Mouse (Mus musculus) CH12.LX (cell line): ENCODE measurements at regions not wholly inside any gene's neighbourhood (a gene's known extent, or its start where the extent isn't known, plus 50 kb on each side); places are given as distances from the start of the nearest gene placed in this dataset.

ENCODE experiments used
- DNase-seq: peaks from one replicate; pipeline ENCODE4 v3.0.0-alpha.2; 2013; ENCODE audit errors: extremely low read depth
- H3K27ac ChIP-seq: 2 replicates; pipeline ENCODE4 v1.5.1; 2012; ENCODE audit warnings: low read depth, mild to moderate bottlenecking, control low read depth, moderate library complexity; ENCODE audit not compliant: insufficient read depth
- H3K27me3 ChIP-seq: replicated peaks from 2 replicates; pipeline ENCODE3; 2012; ENCODE audit warnings: inconsistent platforms
- H3K36me3 ChIP-seq, 2 experiments: replicated peaks in 1 of 2; 2 replicates each; pipeline versions ENCODE3 to v1.6.1; 2012; ENCODE audit warnings: inconsistent platforms in 1 of 2, low read length in 1 of 2, mild to moderate bottlenecking in 1 of 2, mixed read lengths in 1 of 2, moderate library complexity in 1 of 2; ENCODE audit not compliant: control insufficient read depth in 1 of 2, insufficient read depth in 1 of 2
- H3K4me1 ChIP-seq, 2 experiments: 2 replicates each; pipeline ENCODE4 v1.6.1; 2012; ENCODE audit warnings: inconsistent platforms in 1 of 2, moderate library complexity in 1 of 2; ENCODE audit not compliant: insufficient read depth in 2 of 2, control insufficient read depth in 1 of 2
- H3K4me2 ChIP-seq: 2 replicates; pipeline ENCODE4 v1.6.1; 2012; ENCODE audit warnings: low read depth, mild to moderate bottlenecking, control low read depth; ENCODE audit not compliant: poor library complexity, insufficient read depth, severe bottlenecking
- H3K4me3 ChIP-seq, 3 experiments: fragments of 150-350 bp in 1 of 3; sonication (generic) in 1 of 3; replicated peaks in 1 of 3; 2 replicates each; pipeline versions ENCODE3 to v1.5.1; 2011 to 2012; ENCODE audit warnings: low read depth in 2 of 3, low read length in 2 of 3, mild to moderate bottlenecking in 2 of 3, moderate library complexity in 2 of 3, control low read depth in 1 of 3, improper control_type of control experiment in 1 of 3, inconsistent platforms in 1 of 3, mixed read lengths in 1 of 3; ENCODE audit not compliant: poor library complexity in 1 of 3
- H3K79me2 ChIP-seq: replicated peaks from 2 replicates; pipeline ENCODE4 v1.6.1; 2012; ENCODE audit warnings: mild to moderate bottlenecking, moderate library complexity; ENCODE audit not compliant: control insufficient read depth, poor library complexity, insufficient read depth, severe bottlenecking; ENCODE audit errors: extremely low read depth
- H3K9ac ChIP-seq: 2 replicates; pipeline ENCODE4 v1.6.1; 2012; ENCODE audit warnings: low read depth, mild to moderate bottlenecking, control low read depth, moderate library complexity; ENCODE audit not compliant: insufficient read depth
- H3K9me3 ChIP-seq: replicated peaks from 2 replicates; pipeline ENCODE3; 2012; ENCODE audit warnings: low read length, inconsistent platforms, mixed read lengths
- BHLHE40 ChIP-seq: IDR thresholded peaks from 2 replicates; pipeline ENCODE4 v1.6.1; 2011; ENCODE audit warnings: mild to moderate bottlenecking, low read depth, low read length, improper control_type of control experiment
- CTCF ChIP-seq, 2 experiments: IDR thresholded peaks in 1 of 2; conservative IDR thresholded peaks in 1 of 2; 2 replicates each; pipeline ENCODE4 v1.5.1; 2011 to 2012; ENCODE audit warnings: low read depth in 2 of 2, low read length in 2 of 2, improper control_type of control experiment in 1 of 2, inconsistent platforms in 1 of 2, mild to moderate bottlenecking in 1 of 2, moderate library complexity in 1 of 2
- E2F4 ChIP-seq: IDR thresholded peaks from 2 replicates; pipeline ENCODE4 v1.6.1; 2011; ENCODE audit warnings: low read depth, low read length, improper control_type of control experiment; ENCODE audit not compliant: insufficient replicate concordance
- ELF1 ChIP-seq: IDR thresholded peaks from 2 replicates; pipeline ENCODE4 v1.6.1; 2014; ENCODE audit warnings: low read depth, mild to moderate bottlenecking, inconsistent platforms, low read length, improper control_type of control experiment
- HCFC1 ChIP-seq: IDR thresholded peaks from 2 replicates; pipeline ENCODE4 v1.6.1; 2012; ENCODE audit warnings: low read depth, mild to moderate bottlenecking, inconsistent platforms, low read length, improper control_type of control experiment
- IRF4 ChIP-seq: IDR thresholded peaks from 2 replicates; pipeline ENCODE4 v1.6.1; 2014; ENCODE audit warnings: low read depth, mild to moderate bottlenecking, inconsistent platforms, low read length, improper control_type of control experiment
- JUND ChIP-seq: conservative IDR thresholded peaks from 2 replicates; pipeline ENCODE4 v1.6.1; 2011; ENCODE audit warnings: low read depth, low read length, improper control_type of control experiment
- KAT2A ChIP-seq: IDR thresholded peaks from 2 replicates; pipeline ENCODE4 v1.6.1; 2012; ENCODE audit warnings: low read length, improper control_type of control experiment, inconsistent platforms; ENCODE audit not compliant: insufficient replicate concordance
- MAX ChIP-seq: IDR thresholded peaks from 2 replicates; pipeline ENCODE4 v1.6.1; 2011; ENCODE audit warnings: low read length, improper control_type of control experiment
- MEF2A ChIP-seq: IDR thresholded peaks from 2 replicates; pipeline ENCODE4 v1.6.1; 2014; ENCODE audit warnings: low read depth, mild to moderate bottlenecking, inconsistent platforms, low read length, improper control_type of control experiment, borderline replicate concordance
- MXI1 ChIP-seq: IDR thresholded peaks from 2 replicates; pipeline ENCODE4 v1.6.1; 2011; ENCODE audit warnings: mild to moderate bottlenecking, low read depth, low read length, improper control_type of control experiment
- NELFE ChIP-seq: IDR thresholded peaks from 2 replicates; pipeline ENCODE4 v1.6.1; 2011; ENCODE audit warnings: low read depth, low read length, improper control_type of control experiment
- NRF1 ChIP-seq: IDR thresholded peaks from 2 replicates; pipeline ENCODE4 v1.6.1; 2014; ENCODE audit warnings: low read depth, mild to moderate bottlenecking, inconsistent platforms, low read length, improper control_type of control experiment, moderate library complexity
- PAX5 ChIP-seq: IDR thresholded peaks from 2 replicates; pipeline ENCODE4 v1.6.1; 2012; ENCODE audit warnings: low read length, inconsistent platforms, mixed read lengths
- RAD21 ChIP-seq: IDR thresholded peaks from 2 replicates; pipeline ENCODE4 v1.6.1; 2011; ENCODE audit warnings: low read depth, mild to moderate bottlenecking, low read length, improper control_type of control experiment, moderate library complexity
- RCOR1 ChIP-seq: conservative IDR thresholded peaks from 2 replicates; pipeline ENCODE4 v1.6.1; 2012; ENCODE audit warnings: low read depth, mild to moderate bottlenecking, inconsistent platforms, low read length, improper control_type of control experiment
- SMC3 ChIP-seq: IDR thresholded peaks from 2 replicates; pipeline ENCODE4 v1.6.1; 2011; ENCODE audit warnings: low read depth, low read length, improper control_type of control experiment
- TBP ChIP-seq: conservative IDR thresholded peaks from 2 replicates; pipeline ENCODE4 v1.6.1; 2011; ENCODE audit warnings: low read depth, low read length, improper control_type of control experiment
- TCF12 ChIP-seq: IDR thresholded peaks from 2 replicates; pipeline ENCODE4 v1.6.1; 2014; ENCODE audit warnings: low read depth, mild to moderate bottlenecking, inconsistent platforms, low read length, improper control_type of control experiment
- USF1 ChIP-seq: IDR thresholded peaks from 2 replicates; pipeline ENCODE4 v1.6.1; 2014; ENCODE audit warnings: low read depth, mild to moderate bottlenecking, inconsistent platforms, low read length, improper control_type of control experiment
- ZMIZ1 ChIP-seq: IDR thresholded peaks from 2 replicates; pipeline ENCODE4 v1.6.1; 2012; ENCODE audit warnings: low read depth, mild to moderate bottlenecking, inconsistent platforms, low read length, improper control_type of control experiment
- dilution Hi-C: fragments of 300-500 bp; cut with MboI; formaldehyde crosslinking; loops from 2 replicates; pipeline ENCODE4 v1.14.3; 2020; ENCODE audit warnings: low sequenced_read_pairs; ENCODE audit not compliant: extremely low pct_unique_long_range_greater_than_20kb, extremely low pct_ligation_motif_present
- in situ Hi-C: fragments of 300-500 bp; cut with MboI; formaldehyde crosslinking; loops from 3 replicates; pipeline ENCODE4 v1.14.3; 2019; ENCODE audit warnings: low sequenced_read_pairs, low pct_ligation_motif_present, low pct_unique_long_range_greater_than_20kb, mixed read lengths

DNA sequence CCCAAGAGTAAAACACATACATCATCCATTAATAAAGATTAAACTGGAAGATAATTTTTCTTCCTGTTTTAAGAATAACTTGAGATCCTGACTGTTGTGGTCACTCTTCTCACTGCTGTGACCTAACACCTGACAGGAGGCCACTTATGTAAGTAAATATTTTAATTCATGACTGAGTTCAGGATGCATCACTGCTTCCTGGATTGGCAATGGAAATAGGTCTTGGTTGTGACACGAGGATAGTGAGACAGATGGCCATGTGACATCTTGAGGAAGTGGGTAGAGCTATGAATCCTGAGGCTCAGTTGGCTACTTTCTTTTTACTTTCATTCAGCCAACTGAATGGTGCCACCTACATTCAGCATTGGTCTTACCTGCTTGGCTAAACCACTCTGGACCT, 2649.8 kb upstream of the Gm7489 start:
- DNase-seq: no peak

GRCm38 (mm10) chr15:51244596-51244995, 2640.1 kb upstream of the Gm7489 start:
- TF ChIP-seq NRF1 (no peak), IRF4 (no peak), MAX (no peak), HCFC1 (no peak), SMC3 (no peak), PAX5 (no peak), RCOR1 (no peak), ELF1 (no peak), JUND (no peak)
- in situ Hi-C loops (no loop called here), dilution Hi-C loops (no loop called here)
- Histone ChIP-seq H3K9ac (no peak overlapping the region), H3K4me3 (no peak overlapping the region), H3K4me1 (no peaks in the 10 kb centered on the region), H3K36me3 (no peaks in the 10 kb centered on the region), H3K9me3 (no peaks in the 10 kb centered on the region), H3K4me2 (no peak overlapping the region), H3K27ac (no peak overlapping the region), H3K27me3 (no peaks in the 10 kb centered on the region), H3K79me2 (no peaks in the 10 kb centered on the region)
- DNase-seq: no peak

More for the DNA sequence above, 2649.8 kb upstream of the Gm7489 start:
- Histone ChIP-seq H3K4me1 (no peaks in the 10 kb centered on the region), H3K27me3 (no peaks in the 10 kb centered on the region), H3K27ac (no peak overlapping the region), H3K9me3 (no peaks in the 10 kb centered on the region), H3K36me3 (no peaks in the 10 kb centered on the region), H3K9ac (no peak overlapping the region), H3K4me3 (no peak overlapping the region), H3K4me2 (no peak overlapping the region), H3K79me2 (no peaks in the 10 kb centered on the region)
- in situ Hi-C loops: no loop called here
- TF ChIP-seq BHLHE40 (no peak), TCF12 (no peak), RCOR1 (no peak), NRF1 (no peak), MEF2A (no peak), MXI1 (no peak), ELF1 (no peak), TBP (no peak), CTCF (conservative IDR thresholded peaks at IDR 0.05 in 1 of 2, IDR thresholded peaks at IDR 0.05 in 1 of 2; ENCODE audit: low read depth in 2 of 2, low read length in 2 of 2) (no peak)
- dilution Hi-C loops: no loop called here

DNA sequence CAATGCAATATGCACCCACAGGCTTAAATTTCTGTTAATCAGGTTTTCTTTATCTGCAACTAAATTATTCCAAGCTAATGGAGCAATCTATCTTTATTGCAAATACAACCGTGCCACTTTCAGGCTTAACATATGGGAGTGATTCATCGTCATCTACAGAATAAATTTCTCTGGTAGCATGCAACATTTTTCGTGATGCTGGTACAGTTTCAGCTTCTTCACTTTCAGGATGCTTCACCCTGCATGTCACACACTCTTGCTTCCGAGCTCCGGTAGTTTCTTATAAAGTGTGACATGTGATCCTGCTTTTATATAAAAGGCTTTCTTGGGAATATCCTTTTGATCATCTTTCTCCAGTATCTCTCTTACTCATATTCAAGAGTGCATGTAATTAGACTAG, 2637.4 kb upstream of the Gm7489 start:
- H3K36me3 ChIP-seq: no peaks in the 10 kb centered on the region

More for the DNA sequence above, 2637.4 kb upstream of the Gm7489 start:
- no peak overlapping the region for H3K4me3 ChIP-seq
- in situ Hi-C loops: no loop called here
- H3K4me2 ChIP-seq: no peak overlapping the region
- no peaks in the 10 kb centered on the region for H3K9me3 ChIP-seq
- dilution Hi-C loops: no loop called here
- H3K9ac ChIP-seq: no peak overlapping the region
- H3K79me2 ChIP-seq: no peaks in the 10 kb centered on the region
- no peak overlapping the region for H3K27ac ChIP-seq
- TF ChIP-seq E2F4 (no peak), SMC3 (no peak), NELFE (no peak), RCOR1 (no peak), JUND (no peak), RAD21 (no peak), TCF12 (no peak), USF1 (no peak), CTCF (conservative IDR thresholded peaks at IDR 0.05 in 1 of 2, IDR thresholded peaks at IDR 0.05 in 1 of 2; ENCODE audit: low read depth in 2 of 2, low read length in 2 of 2) (no peak), ZMIZ1 (no peak), KAT2A (no peak), NRF1 (no peak)
- DNase-seq: no peak
- no peaks in the 10 kb centered on the region for H3K27me3 ChIP-seq
- H3K4me1 ChIP-seq: no peaks in the 10 kb centered on the region
